Mouse (Mus musculus): ENCODE measurements around the gene 5730455P16Rik. TPM values are rescaled to one million over a fixed set of nuclear protein-coding genes. Genes with fewer than 3 reads are reported as not detected.

5730455P16Rik gene
- total RNA-seq, 2 experiments from 2014 or later: 51.3 to 53.0 TPM

GRCm38 (mm10) chr11:80311271-80311670 is 66.6 kb downstream of the 5730455P16Rik start:
- Histone ChIP-seq H3K4me3 (no peak overlapping the region), H3K27ac (no peak overlapping the region)
- no peak for DNase-seq (ENCODE audit: low spot score in 2 of 2)
- TF ChIP-seq CTCF (conservative IDR thresholded peaks at IDR 0.05): no peak

Other genes starting within 250 kb of the 5730455P16Rik start
- 10 to 100 TPM in 1 of 2 experiments, 1 to 10 TPM in 1; 8.8 to 10.9 TPM for gene Tefm, start 235.9 kb downstream of the 5730455P16Rik start, total RNA-seq (2021)
- gene Adap2, start 223.9 kb downstream of the 5730455P16Rik start, total RNA-seq (2021): 1 to 10 TPM; 6.1 to 8.2 TPM
- gene Rnf135, start 194.2 kb downstream of the 5730455P16Rik start, total RNA-seq (2021): 1 to 10 TPM; 4.1 to 4.9 TPM
- 10 to 100 TPM; 67.8 to 68.2 TPM for gene Rhot1, start 169.0 kb downstream of the 5730455P16Rik start, total RNA-seq (2021)
- gene Rhbdl3, start 77.1 kb downstream of the 5730455P16Rik start, total RNA-seq (2021): 10 to 100 TPM; 27.2 to 27.6 TPM
- 100 to 1,000 TPM; 151 to 152 TPM for gene Zfp207, start 5.2 kb upstream of the 5730455P16Rik start, total RNA-seq (2021)
- gene Psmd11, start 50.6 kb upstream of the 5730455P16Rik start, total RNA-seq (2021): 100 to 1,000 TPM in 1 of 2 experiments, 10 to 100 TPM in 1; 93.8 to 101 TPM
- gene Cdk5r1, start 99.0 kb upstream of the 5730455P16Rik start, total RNA-seq (2021): 100 to 1,000 TPM; 218 to 227 TPM

Data from layer of hippocampus, adult 2 months (tissue).